In the genomic region with DNA sequence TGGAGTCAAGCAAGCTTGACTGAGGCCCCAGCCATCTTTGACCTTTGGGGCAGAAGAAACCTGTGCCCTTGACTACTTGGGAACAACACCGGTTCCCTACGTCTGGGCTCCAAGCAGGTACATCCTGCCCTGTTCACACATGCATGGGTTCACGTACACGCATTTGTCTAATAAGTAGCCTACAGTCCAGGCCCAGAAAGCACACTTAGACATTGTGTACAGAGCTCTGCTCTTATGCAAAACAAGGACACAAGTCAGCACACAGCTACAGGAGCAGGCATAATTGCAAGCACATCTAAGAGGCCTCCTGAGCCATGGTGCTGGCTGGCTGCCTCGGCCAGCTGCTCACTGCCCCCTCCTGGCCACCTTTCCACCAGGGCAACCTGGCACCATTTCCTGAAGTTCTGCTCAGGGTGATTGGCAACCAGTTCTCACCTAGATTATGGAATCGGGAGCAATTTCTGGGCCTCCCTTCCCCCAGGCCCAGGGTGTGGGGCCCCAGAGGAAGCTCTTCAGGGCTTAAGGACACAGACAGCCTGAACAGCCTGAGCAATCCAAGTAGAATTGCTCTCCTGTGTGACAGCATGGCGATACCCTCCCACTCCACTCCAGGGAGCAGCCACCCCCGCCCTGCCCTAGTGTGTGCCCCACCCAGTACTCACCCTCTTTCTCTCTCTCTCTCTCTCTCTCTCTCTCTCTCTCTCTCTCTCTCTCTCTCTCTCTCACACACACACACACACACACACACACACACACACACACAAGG, we compare ENCODE assay signal across 8 mouse cellular contexts. TPM values are rescaled to one million over a fixed set of nuclear protein-coding genes. Genes with fewer than 3 reads are reported as not detected.
DNase-seq lines count a peak whose midpoint lies in the region; ATAC-seq and TF ChIP-seq lines count a peak whose summit lies in the region.

No protein-coding gene starts in this region.

- TF ChIP-seq CTCF in heart, postnatal 0 days (IDR thresholded peaks at IDR 0.05; ENCODE audit: low read depth): peak; percentile 70

- H3K4me3 ChIP-seq in heart, postnatal 0 days (ENCODE audit: low read depth, low read length): no peak overlapping the region

- 55% methylated on average over 8 of the region's 8 CpGs for WGBS in heart, postnatal 0 days

- H3K36me3 ChIP-seq in heart, postnatal 0 days (replicated peaks; ENCODE audit: control insufficient read depth, insufficient read depth, low read length): peaks cover 13% of the 10 kb centered on the region

- peaks cover 38% of the 10 kb centered on the region; the same call in 1 of the 2 replicates for H3K4me1 ChIP-seq in heart, postnatal 0 days (ENCODE audit: control insufficient read depth, insufficient read depth)

- TF ChIP-seq EP300 in heart, postnatal 0 days (IDR thresholded peaks at IDR 0.05; ENCODE audit: low read depth): no peak

- DNase-seq in embryo, embryonic 10 days (ENCODE audit: low spot score): peak; percentile 56
- DNase-seq in embryo, embryonic 10.5 days (ENCODE audit: low spot score): no peak
- peak; percentile 59 for DNase-seq in adrenal gland, adult 8-10 months
- peak; percentile 82 for DNase-seq in heart, postnatal 0 days (ENCODE audit: low spot score)
- DNase-seq in kidney, postnatal 10 days: peak; percentile 86
- DNase-seq in lung, postnatal 36 days: peak; percentile 87
- DNase-seq in spleen, postnatal 14 days (ENCODE audit: low spot score in 2 of 2): peak; percentile 45 to 69

- peak; percentile 77; the same call in 1 of the 2 replicates for ATAC-seq in erythroid progenitor cell, adult 5-6 weeks (replicated peaks; ENCODE audit: low FRiP score, poor library complexity, severe bottlenecking)
- peak; percentile 60 for ATAC-seq in heart, postnatal 0 days (ENCODE audit: insufficient read depth, low read depth)

- H3K27ac ChIP-seq in heart, postnatal 0 days (ENCODE audit: low read depth): peak overlapping the region; percentile 60

- no peak overlapping the region for H3K4me2 ChIP-seq in heart, postnatal 0 days (ENCODE audit: low read depth, low read length)

- no peaks in the 10 kb centered on the region for H3K27me3 ChIP-seq in heart, postnatal 0 days (ENCODE audit: control insufficient read depth, insufficient read depth, low read length)

- H3K9ac ChIP-seq in heart, postnatal 0 days (replicated peaks; ENCODE audit: low read depth, low read length): no peak overlapping the region

- no peaks in the 10 kb centered on the region for H3K9me3 ChIP-seq in heart, postnatal 0 days (replicated peaks; ENCODE audit: control insufficient read depth, low read length)

RNA-seq across cellular contexts. Expression of a gene that starts 10.7 kb away (rescaled TPM):
- 1 to 10 TPM in 2 of 4 experiments, under 1 TPM in 2; 0.86 to 1.8 (median 1.4) TPM for total RNA-seq in adrenal gland, adult 8-10 months (2022)
- not detected in 2 replicates for total RNA-seq in erythroid progenitor cell, adult 5-6 weeks (2015; ENCODE audit: low replicate concordance)
- not detected in 2 replicates for total RNA-seq in erythroid progenitor cell, adult 5-6 weeks (2017; ENCODE audit: low replicate concordance)
- not detected in 2 replicates for total RNA-seq in heart, postnatal 0 days (2014; rRNA removed; ENCODE audit: low replicate concordance)
- 0.23 and 0.33 TPM in 2 replicates for polyA plus RNA-seq in heart, postnatal 0 days (2015; fragmentation: Nextera tagmentation; extraction: Ambion mirVana)

RNA-seq across cellular contexts. Expression of a gene that starts 11.1 kb away (rescaled TPM):
- under 1 TPM in 1 of 4 experiments, not detected in 3; 0.66 TPM for total RNA-seq in adrenal gland, adult 8-10 months (2022)
- not detected in 2 replicates for total RNA-seq in erythroid progenitor cell, adult 5-6 weeks (2015; ENCODE audit: low replicate concordance)
- total RNA-seq in erythroid progenitor cell, adult 5-6 weeks (2017; ENCODE audit: low replicate concordance): not detected in 2 replicates
- not detected in 2 replicates for total RNA-seq in heart, postnatal 0 days (2014; rRNA removed; ENCODE audit: low replicate concordance)
- polyA plus RNA-seq in heart, postnatal 0 days (2015; fragmentation: Nextera tagmentation; extraction: Ambion mirVana): 0.15 and 0.21 TPM in 2 replicates

RNA-seq across cellular contexts. Expression of a gene that starts 39.4 kb away (rescaled TPM):
- total RNA-seq in adrenal gland, adult 8-10 months (2022): 10 to 100 TPM; 17.3 to 27.7 (median 19.2) TPM
- total RNA-seq in erythroid progenitor cell, adult 5-6 weeks (2015; ENCODE audit: low replicate concordance): 4.2 TPM in 1 of 2 replicates, not detected in the other
- 8.1 TPM in 1 of 2 replicates, not detected in the other for total RNA-seq in erythroid progenitor cell, adult 5-6 weeks (2017; ENCODE audit: low replicate concordance)
- total RNA-seq in heart, postnatal 0 days (2014; rRNA removed; ENCODE audit: low replicate concordance): 13.8 and 14.8 TPM in 2 replicates
- polyA plus RNA-seq in heart, postnatal 0 days (2015; fragmentation: Nextera tagmentation; extraction: Ambion mirVana): 2.7 and 2.8 TPM in 2 replicates
